29 mouse cellular contexts compared by ENCODE assay signal in genomic region chr11:4241180-4241579, GRCm38 (mm10). TPM values are rescaled to one million over a fixed set of nuclear protein-coding genes. Genes with fewer than 3 reads are reported as not detected.
"Had no signal": no experiment of that assay in that cellular context is flagged by ENCODE, and none has a peak within 500 bp of the region (broad histone marks: within the 10 kb centered on the region; RNA-seq: fewer than 3 reads in every experiment).

No protein-coding gene starts in this region.

- H3K4me3 ChIP-seq: heart, adult 2 months; heart, embryonic 13.5 days; heart, embryonic 15.5 days; hindbrain, embryonic 13.5 days; hindbrain, embryonic 15.5 days; kidney, embryonic 15.5 days; limb, embryonic 13.5 days; limb, embryonic 15.5 days; liver, embryonic 12.5 days had no signal

- H3K9ac ChIP-seq: heart, embryonic 13.5 days; heart, embryonic 15.5 days; hindbrain, embryonic 13.5 days; hindbrain, embryonic 15.5 days; kidney, embryonic 15.5 days; limb, embryonic 13.5 days; limb, embryonic 15.5 days; liver, embryonic 12.5 days; liver, embryonic 14.5 days had no signal

- H3K27me3 ChIP-seq: hindbrain, embryonic 13.5 days; hindbrain, embryonic 15.5 days; kidney, embryonic 15.5 days; limb, embryonic 13.5 days; limb, embryonic 15.5 days had no signal

- DNase-seq: gastrocnemius, postnatal 14 days; gastrocnemius, postnatal 36 days; heart, adult 11 months; heart, adult 2 months; heart, postnatal 14 days; heart, postnatal 36 days; kidney, adult 2 months; kidney, adult 9 months; kidney, postnatal 14 days; kidney, postnatal 36 days; layer of hippocampus, adult 9-11 months; layer of hippocampus, postnatal 36 days; left cerebral cortex, postnatal 4 days had no signal

- H3K36me3 ChIP-seq: heart, embryonic 13.5 days; heart, embryonic 15.5 days; hindbrain, embryonic 13.5 days; hindbrain, embryonic 15.5 days; kidney, embryonic 15.5 days; limb, embryonic 13.5 days; limb, embryonic 15.5 days had no signal

- H3K9me3 ChIP-seq: heart, embryonic 13.5 days; heart, embryonic 15.5 days; hindbrain, embryonic 13.5 days; hindbrain, embryonic 15.5 days; kidney, embryonic 15.5 days; limb, embryonic 13.5 days; limb, embryonic 15.5 days; liver, embryonic 12.5 days had no signal

- H3K27ac ChIP-seq: heart, adult 2 months; heart, embryonic 13.5 days; heart, embryonic 15.5 days; hindbrain, embryonic 13.5 days; hindbrain, embryonic 15.5 days; hindbrain, postnatal 0 days; kidney, embryonic 15.5 days; kidney, postnatal 0 days; limb, embryonic 13.5 days; limb, embryonic 15.5 days; liver, embryonic 12.5 days; liver, embryonic 14.5 days had no signal

- H3K4me2 ChIP-seq: heart, embryonic 13.5 days; heart, embryonic 15.5 days; hindbrain, embryonic 13.5 days; hindbrain, embryonic 15.5 days; kidney, embryonic 15.5 days; limb, embryonic 13.5 days; limb, embryonic 15.5 days; liver, embryonic 12.5 days had no signal

- H3K4me1 ChIP-seq: hindbrain, embryonic 13.5 days; hindbrain, embryonic 15.5 days; kidney, embryonic 15.5 days; limb, embryonic 13.5 days; limb, embryonic 15.5 days had no signal

- ATAC-seq: hindbrain, postnatal 0 days; liver, embryonic 12.5 days had no signal

RNA-seq across cellular contexts. Expression of gene Osm, which starts 5.0 kb away (rescaled TPM):
- polyA plus RNA-seq: heart, embryonic 13.5 days; hindbrain, embryonic 11.5 days; hindbrain, embryonic 15.5 days; intestine, embryonic 14.5 days; kidney, embryonic 15.5 days; limb, embryonic 11.5 days; liver, adult 2 months had no signal

RNA-seq across cellular contexts. Expression of gene Lif, which starts 16.2 kb away (rescaled TPM):
- polyA plus RNA-seq: hindbrain, embryonic 11.5 days; liver, embryonic 12.5 days; liver, embryonic 16.5 days had no signal
